In genomic region chr12:33315804-33316203, GRCm38 (mm10) we compare ENCODE assay signal across 10 mouse cellular contexts.
DNase-seq lines count a peak whose midpoint lies in the region; ATAC-seq lines count a peak whose summit lies in the region.
"Had no signal": no experiment of that assay in that cellular context is flagged by ENCODE, and none has a peak within 500 bp of the region (broad histone marks: within the 10 kb centered on the region; RNA-seq: fewer than 3 reads in every experiment).

No protein-coding gene starts in this region.

- H3K9me3 ChIP-seq in heart, embryonic 12.5 days (replicated peaks), result no peaks in the 10 kb centered on the region
- H3K9me3 ChIP-seq in intestine, embryonic 16.5 days (ENCODE audit: control insufficient read depth, low read length), result no peaks in the 10 kb centered on the region
- no peaks in the 10 kb centered on the region for H3K9me3 ChIP-seq in megakaryocyte, embryonic 14.5 days

- H3K4me1 ChIP-seq in heart, embryonic 12.5 days (replicated peaks), result peaks cover 41% of the 10 kb centered on the region
- H3K4me1 ChIP-seq in intestine, embryonic 16.5 days (ENCODE audit: control insufficient read depth, insufficient read depth, low read length), result peaks cover 16% of the 10 kb centered on the region
- peaks cover 96% of the 10 kb centered on the region for H3K4me1 ChIP-seq in megakaryocyte, embryonic 14.5 days

- intact Hi-C loops in heart, postnatal 14 days (cut with DNase I), result no loop called here

- no peaks in the 10 kb centered on the region for H3K27me3 ChIP-seq in heart, embryonic 12.5 days (replicated peaks)
- H3K27me3 ChIP-seq in intestine, embryonic 16.5 days (replicated peaks; ENCODE audit: control insufficient read depth, insufficient read depth, low read length), result no peaks in the 10 kb centered on the region
- H3K27me3 ChIP-seq in megakaryocyte, embryonic 14.5 days (replicated peaks), result no peaks in the 10 kb centered on the region

- no peak for ATAC-seq in heart, embryonic 12.5 days (ENCODE audit: insufficient number of reproducible peaks, low FRiP score)
- ATAC-seq in intestine, embryonic 16.5 days, result peak; percentile 76

- no peaks in the 10 kb centered on the region for H3K36me3 ChIP-seq in heart, embryonic 12.5 days
- H3K36me3 ChIP-seq in intestine, embryonic 16.5 days (ENCODE audit: control insufficient read depth, insufficient read depth, low read length), result no peaks in the 10 kb centered on the region
- peaks cover 47% of the 10 kb centered on the region for H3K36me3 ChIP-seq in megakaryocyte, embryonic 14.5 days (replicated peaks; ENCODE audit: low read length)

- H3K4me2 ChIP-seq in heart, embryonic 12.5 days, result peak overlapping the region; percentile 5; the same call in 1 of the 2 replicates
- H3K4me2 ChIP-seq in intestine, embryonic 16.5 days (ENCODE audit: low read depth, low read length), result no peak overlapping the region

- H3K9ac ChIP-seq in heart, embryonic 12.5 days, result no peak overlapping the region
- no peak overlapping the region for H3K9ac ChIP-seq in intestine, embryonic 16.5 days (ENCODE audit: low read depth, low read length)

- no peak for DNase-seq in heart, postnatal 14 days
- DNase-seq in CD4-positive helper T cell, adult 2 months (ENCODE audit: low read depth, low spot score), result peak; percentile 58
- no peak for DNase-seq in cerebellum, adult 8-10 months
- DNase-seq in left cerebral cortex, adult 9 months (ENCODE audit: low spot score in 2 of 2), result no peak
- DNase-seq in cerebellum, postnatal 25 days, result no peak
- DNase-seq: adrenal gland, postnatal 10 days; lung, adult 2 months had no signal

- H3K4me3 ChIP-seq in heart, embryonic 12.5 days, result no peak overlapping the region
- H3K4me3 ChIP-seq in intestine, embryonic 16.5 days (ENCODE audit: low read length), result no peak overlapping the region
- peak overlapping the region; percentile 93 for H3K4me3 ChIP-seq in megakaryocyte, embryonic 14.5 days (replicated peaks)

- WGBS in heart, embryonic 12.5 days, result 61% methylated on average over 5 of the region's 5 CpGs
- 53% methylated on average over 5 of the region's 5 CpGs for whole genome bisulfite sequencing in intestine, embryonic 16.5 days

- no peak overlapping the region for H3K27ac ChIP-seq in heart, embryonic 12.5 days (ENCODE audit: poor library complexity, severe bottlenecking)
- no peak overlapping the region; the same call in 1 of the 2 replicates for H3K27ac ChIP-seq in intestine, embryonic 16.5 days (ENCODE audit: low read length)
